Mouse (Mus musculus) liver, postnatal 0 days (tissue): ENCODE measurements around the gene Rps6ka1. TPM values are rescaled to one million over a fixed set of nuclear protein-coding genes. Genes with fewer than 3 reads are reported as not detected.

Experiments used
- ATAC-seq: fragments of 200-750 bp; cut with Nextera tagmentation; 2 replicates; pipeline ENCODE4 v1.8.0; 2017; ENCODE audit warnings: mild to moderate bottlenecking, moderate library complexity
- DNase-seq: peaks from one replicate; pipeline ENCODE4 v3.0.0-alpha.2; 2016
- H3K27ac ChIP-seq: fragments of 300-500 bp; sonication (generic); 2 replicates; pipeline ENCODE4 v1.5.1; 2014; ENCODE audit warnings: antibody characterized with exemption, moderate library complexity, mild to moderate bottlenecking, low read depth
- H3K27me3 ChIP-seq: fragments of 300-500 bp; sonication (generic); 2 replicates; pipeline ENCODE4 v1.6.1; 2014; ENCODE audit warnings: low read length, control low read depth, mixed read lengths; ENCODE audit not compliant: insufficient read depth
- H3K36me3 ChIP-seq: fragments of 300-500 bp; sonication (generic); replicated peaks from 2 replicates; pipeline ENCODE4 v1.6.1; 2014; ENCODE audit warnings: mild to moderate bottlenecking, control low read depth, low read length, moderate library complexity, mixed read lengths; ENCODE audit not compliant: insufficient read depth
- H3K4me1 ChIP-seq: fragments of 300-500 bp; sonication (generic); 2 replicates; pipeline ENCODE4 v1.6.1; 2014; ENCODE audit warnings: antibody characterized with exemption, mild to moderate bottlenecking, control low read depth; ENCODE audit not compliant: insufficient read depth
- H3K4me2 ChIP-seq: fragments of 300-500 bp; sonication (generic); 2 replicates; pipeline ENCODE4 v1.6.1; 2014; ENCODE audit warnings: low read depth, mild to moderate bottlenecking, low read length, moderate library complexity, mixed read lengths
- H3K4me3 ChIP-seq: fragments of 300-500 bp; sonication (generic); 2 replicates; pipeline ENCODE4 v1.5.1; 2014; ENCODE audit warnings: low read depth, low read length
- H3K9ac ChIP-seq: fragments of 300-500 bp; sonication (generic); replicated peaks from 2 replicates; pipeline ENCODE4 v1.6.1; 2014; ENCODE audit warnings: mild to moderate bottlenecking, moderate library complexity
- H3K9me3 ChIP-seq: fragments of 300-500 bp; sonication (generic); 2 replicates; pipeline ENCODE4 v1.6.1; 2016; ENCODE audit warnings: mild to moderate bottlenecking, control low read depth, low read length, mixed read lengths
- CTCF ChIP-seq: sonication (generic); IDR thresholded peaks from 2 replicates; pipeline ENCODE4 v1.5.1; 2016; ENCODE audit warnings: antibody characterized with exemption, low read depth
- EP300 ChIP-seq: IDR thresholded peaks from 2 replicates; pipeline ENCODE4 v1.6.1; 2016; ENCODE audit warnings: antibody characterized with exemption, low read depth, mild to moderate bottlenecking
- WGBS: fragments of 180-500 bp; shearing (Covaris S2); extraction: QIAGEN DNeasy Blood & Tissue Kit; methylation state at CpG from one replicate; pipeline ENCODE4 v1.1.7; 2014; ENCODE audit not compliant: insufficient replicate concordance; 5-methylcytosine and 5-hydroxymethylcytosine counted together
- polyA plus RNA-seq: library from polyadenylated mRNA; unstranded; fragments of >200 nt; fragmentation: Nextera tagmentation; extraction: Ambion mirVana; gene quantifications from 2 replicates; pipeline ENCODE4 v1.2.1, GENCODE M21; 2015

Rps6ka1 gene
- polyA plus RNA-seq, 1 experiment from 2014 or later, result 36.9 TPM

GRCm38 (mm10) chr4:133841035-133841434 lies 46.6 kb downstream of the Rps6ka1 start:
- Histone ChIP-seq H3K27me3 (no peaks in the 10 kb centered on the region), H3K36me3 (no peaks in the 10 kb centered on the region), H3K27ac (peak overlapping the region; percentile 63), H3K4me2 (no peak overlapping the region), H3K4me1 (no peaks in the 10 kb centered on the region; the same call in 1 of the 2 replicates), H3K9me3 (no peaks in the 10 kb centered on the region), H3K9ac (no peak overlapping the region), H3K4me3 (no peak overlapping the region)
- DNase-seq, result peak; percentile 72
- WGBS, result 18% methylated on average over 9 of the region's 9 CpGs
- no peak for TF ChIP-seq EP300
- TF ChIP-seq CTCF, result no peak
- peak; percentile 52; the same call in 1 of the 2 replicates for ATAC-seq

DNA sequence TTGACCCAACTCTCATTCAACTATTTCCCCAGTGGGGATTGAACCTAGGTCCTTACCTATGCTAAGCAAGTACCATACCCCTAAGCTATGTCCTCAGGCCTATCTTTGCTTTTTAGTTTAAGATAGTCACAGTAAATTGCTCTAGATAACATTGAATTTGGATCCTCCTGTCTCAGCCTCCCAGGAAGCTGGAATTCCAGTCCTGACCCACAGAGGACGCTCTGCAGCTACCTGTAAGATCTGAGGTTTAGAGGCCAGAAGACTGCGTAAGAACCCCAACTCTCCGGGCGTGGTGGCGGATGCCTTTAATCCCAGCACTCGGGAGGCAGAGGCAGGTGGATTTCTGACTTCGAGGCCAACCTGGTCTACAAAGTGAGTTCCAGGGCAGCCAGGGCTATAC lies 47.1 kb downstream of the Rps6ka1 start:
- WGBS, result 64% methylated on average over 7 of the region's 7 CpGs
- ATAC-seq (no peak), DNase-seq (no peak)
- no peaks in the 10 kb centered on the region for H3K27me3 ChIP-seq
- H3K4me2 ChIP-seq, result no peak overlapping the region
- H3K36me3 ChIP-seq, result no peaks in the 10 kb centered on the region
- TF ChIP-seq CTCF (peak; percentile 44), EP300 (no peak)
- H3K9ac ChIP-seq, result no peak overlapping the region
- H3K9me3 ChIP-seq, result no peaks in the 10 kb centered on the region
- no peaks in the 10 kb centered on the region; the same call in 1 of the 2 replicates for H3K4me1 ChIP-seq
- 0 out of 2 replicates have a peak overlapping the region, but pooled peaks have one; percentile 63 for H3K27ac ChIP-seq
- no peak overlapping the region for H3K4me3 ChIP-seq

DNA sequence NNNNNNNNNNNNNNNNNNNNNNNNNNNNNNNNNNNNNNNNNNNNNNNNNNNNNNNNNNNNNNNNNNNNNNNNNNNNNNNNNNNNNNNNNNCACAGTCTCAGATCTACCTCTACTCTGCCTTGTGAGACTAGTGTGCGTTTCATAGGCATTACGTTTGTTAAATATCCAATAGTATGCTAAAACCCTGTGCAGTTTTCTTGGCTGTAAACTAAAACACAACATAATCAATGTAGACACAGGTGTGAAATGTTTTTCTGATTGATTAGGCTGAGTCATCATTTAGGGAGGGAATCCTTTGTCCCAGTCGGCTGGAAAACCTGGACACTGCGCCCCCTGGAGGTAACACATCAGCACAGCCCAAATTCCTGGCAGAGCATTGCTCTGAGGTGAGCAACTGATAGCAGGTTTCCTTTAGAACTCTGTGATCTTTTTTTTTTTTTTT lies 48.2 kb downstream of the Rps6ka1 start:
- no peak for ATAC-seq
- 64% methylated on average over 4 of the region's 4 CpGs for WGBS
- Histone ChIP-seq H3K4me2 (no peak overlapping the region), H3K4me3 (no peak overlapping the region), H3K27ac (no peak overlapping the region), H3K36me3 (no peaks in the 10 kb centered on the region), H3K27me3 (no peaks in the 10 kb centered on the region), H3K9ac (no peak overlapping the region), H3K4me1 (no peaks in the 10 kb centered on the region; the same call in 1 of the 2 replicates), H3K9me3 (no peaks in the 10 kb centered on the region)
- no peak for TF ChIP-seq EP300
- peak; percentile 66 for TF ChIP-seq CTCF
- DNase-seq, result peak; percentile 58

DNA sequence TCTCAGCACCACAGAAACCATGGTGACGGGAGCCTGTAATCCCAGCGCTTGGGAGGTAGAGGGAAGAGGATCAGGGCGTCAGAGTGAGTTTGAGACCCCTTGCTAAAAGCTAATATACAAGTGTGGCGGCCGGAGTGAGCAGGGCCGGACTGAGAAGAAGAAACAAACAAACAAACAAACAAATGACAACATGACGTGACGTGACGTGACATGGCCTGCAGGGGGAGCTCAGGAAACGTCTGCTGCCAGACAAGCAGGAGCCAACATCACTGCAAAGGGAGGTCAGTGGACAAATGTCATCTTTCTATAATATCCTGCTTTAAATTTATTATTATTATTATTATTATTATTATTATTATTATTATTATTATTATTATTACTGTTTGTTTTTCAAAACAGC lies 51.0 kb downstream of the Rps6ka1 start:
- DNase-seq (peak; percentile 76), ATAC-seq (peak; percentile 58)
- H3K9me3 ChIP-seq, result no peaks in the 10 kb centered on the region
- H3K36me3 ChIP-seq, result no peaks in the 10 kb centered on the region
- H3K9ac ChIP-seq, result no peak overlapping the region
- no peak overlapping the region for H3K27ac ChIP-seq
- H3K4me3 ChIP-seq, result no peak overlapping the region
- no peak overlapping the region for H3K4me2 ChIP-seq
- no peak for TF ChIP-seq EP300
- peak; percentile 79 for TF ChIP-seq CTCF
- H3K27me3 ChIP-seq, result no peaks in the 10 kb centered on the region
- 49% methylated on average over 10 of the region's 10 CpGs for WGBS
- no peaks in the 10 kb centered on the region for H3K4me1 ChIP-seq

DNA sequence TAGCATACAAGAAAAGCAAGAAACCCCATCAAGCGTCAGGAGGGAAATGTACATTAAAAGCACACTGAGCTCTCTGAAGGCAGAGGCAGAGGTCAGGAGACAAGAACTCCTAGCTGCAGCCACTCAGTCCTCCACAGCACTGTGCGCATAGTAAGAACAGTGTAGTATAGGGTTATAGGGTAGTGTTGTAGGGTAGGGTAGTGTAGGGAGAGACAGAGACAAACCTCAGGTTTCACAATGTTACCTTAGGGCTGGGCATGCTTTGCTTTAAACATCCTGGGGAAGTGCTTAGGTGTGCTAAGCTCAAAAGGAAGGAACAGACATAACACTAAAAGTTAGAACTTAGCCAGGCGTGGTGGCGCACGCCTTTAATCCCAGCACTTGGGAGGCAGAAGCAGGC lies 52.4 kb downstream of the Rps6ka1 start:
- no peak overlapping the region for H3K27ac ChIP-seq
- 74% methylated on average over 5 of the region's 5 CpGs for WGBS
- H3K4me1 ChIP-seq, result no peaks in the 10 kb centered on the region
- no peak overlapping the region for H3K9ac ChIP-seq
- H3K4me3 ChIP-seq, result no peak overlapping the region
- H3K27me3 ChIP-seq, result no peaks in the 10 kb centered on the region
- H3K9me3 ChIP-seq, result no peaks in the 10 kb centered on the region
- TF ChIP-seq EP300, result no peak
- ATAC-seq (no peak), DNase-seq (no peak)
- no peaks in the 10 kb centered on the region for H3K36me3 ChIP-seq
- H3K4me2 ChIP-seq, result no peak overlapping the region

GRCm38 (mm10) chr4:133832945-133833874 lies 54.4 kb downstream of the Rps6ka1 start:
- Histone ChIP-seq H3K36me3 (no peaks in the 10 kb centered on the region), H3K4me2 (no peak overlapping the region), H3K4me3 (no peak overlapping the region), H3K27ac (no peak overlapping the region), H3K4me1 (peaks cover 12% of the 10 kb centered on the region), H3K9me3 (no peaks in the 10 kb centered on the region), H3K9ac (no peak overlapping the region), H3K27me3 (no peaks in the 10 kb centered on the region)
- DNase-seq (no peak), ATAC-seq (no peak)
- WGBS, result 72% methylated on average over 15 of the region's 15 CpGs
- no peak for TF ChIP-seq EP300
- TF ChIP-seq CTCF, result peak; percentile 37
